In genomic region chr3:34486441-34487050, GRCm38 (mm10) we compare ENCODE assay signal across 16 mouse cellular contexts.
A peak's percentile ranks its signal among the peaks of the same experiment; 100 is the strongest.
DNase-seq lines count a peak whose midpoint lies in the region; ATAC-seq and TF ChIP-seq lines count a peak whose summit lies in the region.
"Had no signal": no experiment of that assay in that cellular context is flagged by ENCODE, and none has a peak within 500 bp of the region (broad histone marks: within the 10 kb centered on the region; RNA-seq: fewer than 3 reads in every experiment).

No protein-coding gene starts in this region.

- H3K4me2 ChIP-seq in kidney, embryonic 14.5 days (replicated peaks; ENCODE audit: low read depth, low read length), result no peak overlapping the region
- H3K4me2 ChIP-seq in forebrain, postnatal 0 days (ENCODE audit: low read depth), result no peak overlapping the region
- H3K4me2 ChIP-seq in midbrain, embryonic 14.5 days (ENCODE audit: low read length), result no peak overlapping the region
- H3K4me2 ChIP-seq: heart, embryonic 12.5 days; hindbrain, embryonic 15.5 days had no signal

- H3K4me3 ChIP-seq in kidney, embryonic 14.5 days (ENCODE audit: low read length), result no peak overlapping the region
- no peak overlapping the region for H3K4me3 ChIP-seq in forebrain, postnatal 0 days (ENCODE audit: low read depth, low read length)
- no peak overlapping the region for H3K4me3 ChIP-seq in midbrain, embryonic 14.5 days (replicated peaks; ENCODE audit: low read depth, low read length)
- H3K4me3 ChIP-seq: erythroblast, embryonic 14.5 days; heart, embryonic 12.5 days; hindbrain, embryonic 15.5 days; layer of hippocampus, adult 2 months; liver, embryonic 15.5 days had no signal

- H3K9ac ChIP-seq in kidney, embryonic 14.5 days (ENCODE audit: low read depth, low read length), result no peak overlapping the region
- no peak overlapping the region for H3K9ac ChIP-seq in forebrain, postnatal 0 days
- no peak overlapping the region for H3K9ac ChIP-seq in midbrain, embryonic 14.5 days (replicated peaks; ENCODE audit: low read length)
- H3K9ac ChIP-seq: heart, embryonic 12.5 days; hindbrain, embryonic 15.5 days; liver, embryonic 15.5 days had no signal

- H3K27me3 ChIP-seq in kidney, embryonic 14.5 days (ENCODE audit: control insufficient read depth, insufficient read depth, low read length), result no peaks in the 10 kb centered on the region
- no peaks in the 10 kb centered on the region for H3K27me3 ChIP-seq in forebrain, postnatal 0 days (ENCODE audit: insufficient read depth, low read length)
- H3K27me3 ChIP-seq in midbrain, embryonic 14.5 days (ENCODE audit: control insufficient read depth, insufficient read depth, low read length), result peaks cover 3% of the 10 kb centered on the region
- H3K27me3 ChIP-seq: hindbrain, embryonic 15.5 days; liver, embryonic 15.5 days had no signal

- peak; percentile 15 for DNase-seq in embryo, embryonic 10.5 days (ENCODE audit: low spot score)
- DNase-seq in embryo, embryonic 9.5 days (ENCODE audit: extremely low spot score), result no peak
- DNase-seq in kidney, postnatal 10 days, result peak; percentile 9
- no peak for DNase-seq in forebrain, postnatal 0 days
- DNase-seq in midbrain, embryonic 14.5 days, result peak; percentile 74
- no peak for DNase-seq in gastrocnemius, postnatal 25 days
- DNase-seq in gastrocnemius, postnatal 4 days (ENCODE audit: low spot score in 2 of 2), result no peak
- DNase-seq: cerebellum, adult 11 months; embryo, embryonic 11 days; thymus, adult 2 months had no signal

- no peak for TF ChIP-seq CTCF in forebrain, postnatal 0 days (IDR thresholded peaks at IDR 0.05; ENCODE audit: low read depth)

- no peaks in the 10 kb centered on the region for H3K36me3 ChIP-seq in kidney, embryonic 14.5 days (ENCODE audit: control insufficient read depth, insufficient read depth, low read length)
- no peaks in the 10 kb centered on the region for H3K36me3 ChIP-seq in forebrain, postnatal 0 days (ENCODE audit: insufficient read depth)
- H3K36me3 ChIP-seq in midbrain, embryonic 14.5 days (ENCODE audit: control insufficient read depth, insufficient read depth, low read length), result no peaks in the 10 kb centered on the region
- H3K36me3 ChIP-seq: heart, embryonic 12.5 days; hindbrain, embryonic 15.5 days; liver, embryonic 15.5 days had no signal

- H3K4me1 ChIP-seq in kidney, embryonic 14.5 days (ENCODE audit: control insufficient read depth, insufficient read depth, low read length), result no peaks in the 10 kb centered on the region
- H3K4me1 ChIP-seq in forebrain, postnatal 0 days (ENCODE audit: insufficient read depth), result no peaks in the 10 kb centered on the region
- peaks cover 16% of the 10 kb centered on the region for H3K4me1 ChIP-seq in midbrain, embryonic 14.5 days (ENCODE audit: control insufficient read depth, insufficient read depth, low read length)
- H3K4me1 ChIP-seq: heart, embryonic 12.5 days; liver, embryonic 15.5 days had no signal

- no peak for ATAC-seq in kidney, embryonic 14.5 days (ENCODE audit: low FRiP score, low TSS enrichment)
- ATAC-seq in forebrain, postnatal 0 days, result peak; percentile 79
- ATAC-seq in midbrain, embryonic 14.5 days (ENCODE audit: low FRiP score, low TSS enrichment), result no peak

- no peaks in the 10 kb centered on the region for H3K9me3 ChIP-seq in kidney, embryonic 14.5 days (ENCODE audit: control insufficient read depth, low read length)
- H3K9me3 ChIP-seq in forebrain, postnatal 0 days (ENCODE audit: low read length), result no peaks in the 10 kb centered on the region
- H3K9me3 ChIP-seq in midbrain, embryonic 14.5 days (ENCODE audit: control insufficient read depth, low read length), result no peaks in the 10 kb centered on the region
- H3K9me3 ChIP-seq: heart, embryonic 12.5 days; hindbrain, embryonic 15.5 days; liver, embryonic 15.5 days had no signal

- WGBS in kidney, embryonic 14.5 days, result 13% methylated on average over 9 of the region's 9 CpGs
- WGBS in forebrain, postnatal 0 days, result 10% methylated on average over 9 of the region's 9 CpGs
- WGBS in midbrain, embryonic 14.5 days, result 4% methylated on average over 9 of the region's 9 CpGs

- H3K27ac ChIP-seq in kidney, embryonic 14.5 days (ENCODE audit: low read depth, low read length), result no peak overlapping the region
- H3K27ac ChIP-seq in forebrain, postnatal 0 days (ENCODE audit: low read depth, low read length), result no peak overlapping the region
- no peak overlapping the region for H3K27ac ChIP-seq in midbrain, embryonic 14.5 days (replicated peaks; ENCODE audit: low read depth, low read length)
- H3K27ac ChIP-seq: hindbrain, embryonic 15.5 days; layer of hippocampus, adult 2 months; liver, embryonic 15.5 days had no signal

Comparison
In these comparisons a context has a peak if more than half of its experiments do, and no peak if none do; other contexts are left out.
1. DNase-seq: peak in embryo, embryonic 10.5 days (single experiment), kidney, postnatal 10 days (single experiment) and midbrain, embryonic 14.5 days (single experiment); none in embryo, embryonic 9.5 days (single experiment), forebrain, postnatal 0 days (single experiment), gastrocnemius, postnatal 25 days (single experiment) and gastrocnemius, postnatal 4 days (0 of 2).